Mouse (Mus musculus): ENCODE results near the gene Dst.
A peak's percentile ranks its signal among the peaks of the same experiment; 100 is the strongest.

Gene Dst

GRCm38 (mm10) chr1:34103713-34104172 is 195.7 kb downstream of the Dst start:
- DNase-seq = no peak

DNA sequence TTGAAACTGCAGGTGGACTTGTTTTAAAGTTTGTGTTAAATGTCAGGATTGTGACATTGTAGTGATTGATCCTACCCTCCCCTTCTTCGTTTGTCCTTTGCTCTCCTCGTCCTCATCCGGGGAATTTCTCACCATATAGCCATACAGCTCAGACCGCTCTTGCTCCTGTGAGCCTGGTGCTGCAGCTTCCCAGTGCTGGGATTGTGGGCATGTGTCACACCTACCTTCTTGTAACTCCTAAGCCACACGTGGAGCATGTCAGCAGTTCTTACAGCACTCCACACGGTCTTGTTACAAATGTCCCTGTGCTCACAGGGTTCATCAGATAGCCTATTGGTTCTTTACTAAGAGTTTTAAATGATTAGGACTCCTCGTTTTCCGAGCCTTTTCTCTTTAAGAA is 196.8 kb downstream of the Dst start:
- no peak for DNase-seq

GRCm38 (mm10) chr1:34106606-34107005 is 198.6 kb downstream of the Dst start:
- DNase-seq = no peak

GRCm38 (mm10) chr1:34107076-34107475 is 199.1 kb downstream of the Dst start:
- no peak for DNase-seq

DNA sequence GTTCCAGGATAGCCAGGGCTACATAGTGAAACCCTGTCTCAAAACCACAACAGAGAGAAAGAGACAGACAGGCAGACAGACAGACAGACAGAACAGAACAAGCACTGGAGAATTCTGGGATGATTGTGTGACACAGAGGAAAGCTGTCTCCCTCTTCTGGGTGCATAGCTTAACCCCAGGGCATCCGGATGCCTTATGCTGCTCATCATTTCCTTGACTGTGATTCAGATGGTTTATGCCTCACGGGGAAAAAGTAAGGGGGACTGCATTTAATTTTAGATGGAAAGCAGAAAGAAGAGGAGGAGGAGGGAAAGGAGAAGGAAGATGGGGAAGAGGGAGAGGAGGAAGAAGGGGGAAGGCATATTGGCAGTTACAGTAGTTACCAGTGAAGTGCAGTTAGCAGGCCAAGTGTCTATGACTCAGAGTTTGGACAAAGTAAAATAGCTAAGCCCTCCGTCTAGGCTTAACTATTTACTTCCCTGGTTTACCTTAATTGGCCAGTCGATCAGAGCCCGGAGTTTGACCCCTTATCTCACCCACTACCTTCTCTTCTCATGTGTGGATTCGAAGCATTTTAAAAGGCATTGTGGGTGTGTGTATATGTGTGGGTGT is 201.7 kb downstream of the Dst start:
- DNase-seq = no peak

GRCm38 (mm10) chr1:34110862-34111261 is 202.8 kb downstream of the Dst start:
- no peak for DNase-seq

- no peak for DNase-seq
These were observed 203.9 kb downstream of the Dst start for GRCm38 (mm10) chr1:34111954-34112353.

- DNase-seq = no peak
These were observed 208.4 kb downstream of the Dst start for GRCm38 (mm10) chr1:34116444-34116843.

- DNase-seq = no peak
These were observed 209.0 kb downstream of the Dst start for GRCm38 (mm10) chr1:34117056-34117455.

GRCm38 (mm10) chr1:34117709-34118108 is 209.7 kb downstream of the Dst start:
- no peak for DNase-seq

DNA sequence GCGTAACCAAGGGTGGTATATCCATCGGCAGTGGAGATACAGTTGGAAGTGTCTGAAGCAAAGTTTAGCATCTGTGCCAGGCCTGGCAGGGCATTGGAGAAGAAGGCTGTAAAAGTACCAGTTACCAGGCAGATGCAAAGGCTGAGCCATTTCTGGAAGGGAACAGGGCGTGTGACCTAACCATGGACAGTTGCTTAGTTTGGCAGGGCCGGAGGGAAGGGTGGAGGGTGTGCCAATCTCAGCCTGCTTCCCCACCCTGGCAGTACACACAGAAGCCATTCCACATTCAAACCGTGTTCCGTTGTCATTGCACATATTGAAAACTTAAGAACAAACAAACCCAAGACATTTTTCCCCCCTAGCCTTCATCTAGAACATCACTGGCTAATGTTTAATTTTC is 212.0 kb downstream of the Dst start:
- DNase-seq = no peak

DNA sequence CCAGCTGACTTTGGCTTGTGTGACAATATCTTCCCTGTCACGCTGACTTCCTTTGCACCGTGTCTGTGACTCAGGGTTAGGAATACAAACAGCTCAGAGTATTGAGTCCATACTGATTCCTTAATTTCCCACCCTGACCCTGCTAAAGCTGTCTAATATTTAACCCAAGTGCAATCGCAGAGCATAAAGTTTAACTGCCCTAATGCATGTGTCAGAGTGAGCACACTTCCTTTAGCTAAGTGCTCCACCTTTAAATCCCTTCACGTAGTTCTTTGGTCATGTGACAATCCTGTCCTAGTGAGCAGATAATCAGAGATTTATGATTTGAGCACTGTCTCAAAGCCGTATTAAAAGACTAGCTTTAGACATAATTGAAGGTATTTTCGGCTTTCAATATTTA is 212.6 kb downstream of the Dst start:
- DNase-seq = no peak

GRCm38 (mm10) chr1:34121157-34122015 is 213.4 kb downstream of the Dst start:
- DNase-seq = peak; percentile 38

DNA sequence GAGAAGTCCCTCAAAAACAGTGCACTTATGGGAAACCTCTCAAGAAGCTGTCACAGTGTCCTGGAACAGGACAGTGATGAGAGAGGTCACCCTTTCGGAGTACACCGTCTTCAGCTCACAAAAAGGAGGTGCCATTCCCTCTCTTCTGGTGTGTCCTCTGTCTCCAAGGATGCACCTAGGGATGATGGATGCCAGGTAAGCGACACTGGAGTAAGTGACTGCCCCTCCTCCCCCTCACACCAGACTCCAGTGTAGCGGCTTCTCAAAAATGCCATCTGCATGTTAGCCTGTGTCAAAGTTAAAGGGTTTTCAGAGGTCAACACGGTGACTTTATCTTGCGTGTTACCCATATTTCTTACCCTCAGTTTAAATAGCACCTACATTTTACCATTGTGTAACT is 214.2 kb downstream of the Dst start:
- no peak for DNase-seq

DNA sequence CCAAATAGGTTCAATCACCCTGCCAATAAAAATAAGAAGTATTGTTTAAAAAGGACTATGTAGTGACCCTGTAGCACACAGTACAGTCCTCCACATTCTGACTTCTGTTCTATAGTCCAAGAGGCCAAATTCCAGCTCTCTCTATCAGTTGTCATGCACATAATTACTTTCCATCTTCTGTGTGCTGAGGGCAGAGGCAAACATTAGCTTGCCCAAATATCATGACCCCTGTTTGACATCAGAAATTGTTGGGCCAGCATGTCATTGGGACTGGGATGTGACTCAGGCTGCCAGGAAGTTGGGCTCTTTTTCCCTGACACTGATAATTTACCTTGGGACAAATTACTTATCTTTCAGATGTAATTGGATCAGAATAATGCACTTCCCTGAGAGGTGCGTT is 214.9 kb downstream of the Dst start:
- no peak for DNase-seq

DNA sequence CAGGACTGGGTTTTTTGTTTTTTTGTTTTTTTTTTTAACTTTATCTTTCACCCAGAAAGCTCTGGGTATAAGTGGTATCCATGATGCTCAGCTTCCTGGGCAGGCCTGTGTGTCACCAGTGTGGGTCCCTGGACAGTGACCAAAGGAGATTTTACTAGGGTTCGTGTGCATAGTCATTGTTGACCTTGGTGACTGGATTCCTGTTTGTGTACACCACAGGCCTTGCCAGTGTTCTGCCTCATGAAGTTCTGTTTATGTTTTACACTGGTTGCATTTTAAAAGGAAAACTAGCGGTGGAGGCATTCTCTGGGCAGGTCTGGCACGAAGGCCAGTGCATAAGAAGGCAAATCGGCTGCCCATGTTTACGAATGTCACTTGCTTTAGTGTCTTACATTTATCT is 215.3 kb downstream of the Dst start:
- no peak for DNase-seq

GRCm38 (mm10) chr1:34124376-34124775 is 216.4 kb downstream of the Dst start:
- no peak for DNase-seq

DNA sequence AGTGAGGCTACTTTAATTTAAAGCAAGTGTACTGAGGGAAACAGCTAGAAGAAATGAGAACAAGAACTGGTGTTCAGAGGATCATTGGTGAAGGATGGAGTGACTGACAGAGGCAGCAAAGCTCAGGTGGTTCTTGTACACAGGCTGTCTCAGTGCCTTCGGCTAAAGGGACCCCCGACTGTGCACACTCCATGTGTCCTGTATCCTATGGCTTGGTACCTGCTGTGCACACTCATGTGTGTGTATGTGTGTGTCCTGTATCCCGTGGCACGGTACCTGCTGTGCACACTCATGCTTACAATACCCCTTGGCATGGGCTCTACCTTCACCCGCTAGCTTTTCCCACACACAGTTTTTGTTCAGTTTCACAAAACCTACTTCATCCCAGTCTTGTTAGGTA is 217.1 kb downstream of the Dst start:
- no peak for DNase-seq

GRCm38 (mm10) chr1:34127714-34128474 is 219.9 kb downstream of the Dst start:
- DNase-seq = no peak

DNA sequence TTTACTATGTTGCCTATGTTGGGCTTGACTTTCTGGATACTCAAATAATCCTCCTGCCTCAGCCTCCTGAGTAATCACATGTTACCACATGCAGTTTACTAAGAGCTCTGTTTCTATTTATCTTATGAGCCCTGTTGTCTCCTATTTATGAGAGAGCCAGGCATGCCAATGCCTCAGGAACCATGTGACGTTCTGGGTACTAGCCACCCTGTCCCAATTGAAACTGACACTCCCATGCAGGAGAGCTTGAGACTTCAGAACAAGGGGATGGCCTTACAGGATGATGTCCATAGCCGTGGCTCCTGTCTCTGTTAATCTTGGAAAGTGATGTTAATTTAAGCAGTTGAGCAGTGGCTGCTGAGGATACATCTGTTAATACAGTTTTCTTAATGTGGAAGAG is 220.8 kb downstream of the Dst start:
- no peak for DNase-seq

- DNase-seq = no peak
These were observed 221.7 kb downstream of the Dst start for GRCm38 (mm10) chr1:34129691-34130090.

DNA sequence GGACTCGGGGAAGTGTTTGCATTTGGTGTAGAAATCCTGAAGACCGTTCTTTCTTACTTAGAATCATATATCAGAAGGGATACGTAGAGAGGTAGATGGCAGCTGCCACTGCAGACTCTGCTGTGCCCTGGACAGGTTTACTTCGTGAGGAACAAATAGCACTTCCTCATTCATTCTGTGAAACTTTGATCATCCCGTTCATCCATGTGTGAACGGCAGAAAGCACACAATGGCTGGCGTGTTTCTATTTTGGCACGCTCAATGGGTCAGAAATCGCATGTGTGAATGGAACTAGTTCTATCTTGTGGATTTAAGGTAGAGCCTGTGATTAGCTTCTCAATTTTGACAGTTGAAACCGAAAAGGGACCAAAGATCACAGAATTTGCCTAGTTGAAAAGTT is 222.8 kb downstream of the Dst start:
- DNase-seq = no peak

GRCm38 (mm10) chr1:34132875-34133274 is 224.8 kb downstream of the Dst start:
- no peak for DNase-seq

- no peak for DNase-seq
These were observed 227.5 kb downstream of the Dst start for GRCm38 (mm10) chr1:34135535-34135934.
